Mouse (Mus musculus): ENCODE measurements around the gene Bcap31. TPM values are rescaled to one million over a fixed set of nuclear protein-coding genes. Genes with fewer than 3 reads are reported as not detected.

The Bcap31 gene
- polyA plus RNA-seq, 1 experiment: 52.2 TPM

- Histone ChIP-seq H3K4me3 (replicated peaks) (peak within 1 kb of the TSS; percentile 62), H3K27me3 (replicated peaks) (peaks cover 50% of the 10 kb centered on the region), H3K9me3 (peaks cover 11% of the 10 kb centered on the region; the same call in 1 of the 2 replicates), H3K4me1 (peaks cover 9% of the 10 kb centered on the region; the same call in 1 of the 2 replicates), H3K36me3 (replicated peaks; ENCODE audit: low read length) (no peaks in the 10 kb centered on the region)
- TF ChIP-seq FLI1 (IDR thresholded peaks at IDR 0.05; ENCODE audit: low read length) (no peak), GATA1 (IDR thresholded peaks at IDR 0.05; ENCODE audit: borderline replicate concordance, low read length) (no peak)
These were observed 56.2 kb downstream of the Bcap31 start, which contains the start of gene Pnck for GRCm38 (mm10) chrX:73659575-73660283. Pnck (minus strand) TSS chrX:73660117.

- Histone ChIP-seq H3K27me3 (replicated peaks) (peaks cover 53% of the 10 kb centered on the region), H3K36me3 (replicated peaks; ENCODE audit: low read length) (no peaks in the 10 kb centered on the region), H3K4me3 (replicated peaks) (no peak overlapping the region), H3K9me3 (peaks cover 11% of the 10 kb centered on the region; the same call in 1 of the 2 replicates), H3K4me1 (peaks cover 9% of the 10 kb centered on the region; the same call in 1 of the 2 replicates)
- TF ChIP-seq GATA1 (IDR thresholded peaks at IDR 0.05; ENCODE audit: borderline replicate concordance, low read length) (no peak), FLI1 (IDR thresholded peaks at IDR 0.05; ENCODE audit: low read length) (no peak)
These were observed 56.9 kb downstream of the Bcap31 start for GRCm38 (mm10) chrX:73658936-73659574.

GRCm38 (mm10) chrX:73658391-73658790 is 57.6 kb downstream of the Bcap31 start:
- H3K36me3 ChIP-seq (replicated peaks; ENCODE audit: low read length): no peaks in the 10 kb centered on the region
- H3K4me1 ChIP-seq: peaks cover 9% of the 10 kb centered on the region; the same call in 1 of the 2 replicates
- peaks cover 11% of the 10 kb centered on the region; the same call in 1 of the 2 replicates for H3K9me3 ChIP-seq
- H3K4me3 ChIP-seq (replicated peaks): no peak overlapping the region
- H3K27me3 ChIP-seq (replicated peaks): peaks cover 58% of the 10 kb centered on the region
- TF ChIP-seq FLI1 (IDR thresholded peaks at IDR 0.05; ENCODE audit: low read length) (no peak), GATA1 (IDR thresholded peaks at IDR 0.05; ENCODE audit: borderline replicate concordance, low read length) (no peak)

- no peak overlapping the region for H3K4me3 ChIP-seq (replicated peaks)
- H3K36me3 ChIP-seq (replicated peaks; ENCODE audit: low read length): no peaks in the 10 kb centered on the region
- no peaks in the 10 kb centered on the region for H3K9me3 ChIP-seq
- peaks cover 9% of the 10 kb centered on the region; the same call in 1 of the 2 replicates for H3K4me1 ChIP-seq
- peaks cover 55% of the 10 kb centered on the region for H3K27me3 ChIP-seq (replicated peaks)
- TF ChIP-seq FLI1 (IDR thresholded peaks at IDR 0.05; ENCODE audit: low read length): no peak
- no peak for TF ChIP-seq GATA1 (IDR thresholded peaks at IDR 0.05; ENCODE audit: borderline replicate concordance, low read length)
These were observed 60.4 kb downstream of the Bcap31 start for GRCm38 (mm10) chrX:73655529-73655928.

DNA sequence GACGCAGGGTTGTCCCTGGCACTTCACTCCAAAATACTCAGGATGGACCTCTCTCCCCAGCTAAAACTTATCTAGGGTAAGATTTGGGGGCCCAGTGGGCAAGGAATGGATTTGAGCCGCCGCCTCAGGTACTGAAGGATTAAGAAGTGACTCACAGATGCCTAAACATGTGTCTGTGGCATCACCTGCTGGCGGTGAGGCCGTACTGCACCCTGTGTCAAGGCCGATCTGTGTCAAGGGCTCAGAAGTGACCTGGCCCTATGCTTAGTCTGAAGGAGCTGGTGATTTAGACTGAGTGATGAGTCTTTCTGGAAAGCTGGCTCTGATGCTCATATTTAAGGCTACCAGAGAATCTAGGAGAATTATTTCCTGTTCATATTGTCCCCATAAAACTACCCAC is 61.8 kb downstream of the Bcap31 start:
- Histone ChIP-seq H3K9me3 (no peaks in the 10 kb centered on the region; the same call in 1 of the 2 replicates), H3K4me3 (replicated peaks) (no peak overlapping the region), H3K4me1 (peaks cover 6% of the 10 kb centered on the region; the same call in 1 of the 2 replicates), H3K36me3 (replicated peaks; ENCODE audit: low read length) (no peaks in the 10 kb centered on the region), H3K27me3 (replicated peaks) (peaks cover 44% of the 10 kb centered on the region)
- TF ChIP-seq FLI1 (IDR thresholded peaks at IDR 0.05; ENCODE audit: low read length) (no peak), GATA1 (IDR thresholded peaks at IDR 0.05; ENCODE audit: borderline replicate concordance, low read length) (no peak)

GRCm38 (mm10) chrX:73653392-73653791 is 62.6 kb downstream of the Bcap31 start:
- TF ChIP-seq GATA1 (IDR thresholded peaks at IDR 0.05; ENCODE audit: borderline replicate concordance, low read length) (no peak), FLI1 (IDR thresholded peaks at IDR 0.05; ENCODE audit: low read length) (no peak)

DNA sequence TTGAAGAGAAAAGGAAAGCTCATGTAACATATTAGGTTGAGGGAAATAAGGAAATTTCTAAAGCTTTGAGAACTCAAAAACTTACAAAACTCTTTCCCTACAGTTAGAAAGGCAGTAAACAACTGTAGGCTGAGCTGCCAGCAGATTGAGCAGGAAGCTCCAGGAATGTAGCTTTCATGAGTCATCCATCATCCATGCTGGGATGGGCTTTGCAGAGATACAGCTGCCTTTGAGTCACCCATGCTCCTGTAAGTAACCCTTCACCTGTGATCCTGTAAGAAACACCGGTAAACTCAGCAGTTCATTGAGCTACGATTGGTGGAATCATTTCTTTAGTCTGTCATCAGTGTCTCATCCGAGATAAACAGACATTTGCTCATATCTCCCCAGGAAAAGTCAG is 65.1 kb downstream of the Bcap31 start:
- peaks cover 22% of the 10 kb centered on the region for H3K27me3 ChIP-seq (replicated peaks)
- no peaks in the 10 kb centered on the region; the same call in 1 of the 2 replicates for H3K9me3 ChIP-seq
- H3K36me3 ChIP-seq (replicated peaks; ENCODE audit: low read length): no peaks in the 10 kb centered on the region
- no peak overlapping the region for H3K4me3 ChIP-seq (replicated peaks)
- H3K4me1 ChIP-seq: 0 out of 2 replicates have a peak, but pooled peaks cover 4% of the 10 kb centered on the region
- TF ChIP-seq FLI1 (IDR thresholded peaks at IDR 0.05; ENCODE audit: low read length): no peak
- TF ChIP-seq GATA1 (IDR thresholded peaks at IDR 0.05; ENCODE audit: borderline replicate concordance, low read length): no peak

More at GRCm38 (mm10) chrX:73653392-73653791, 62.6 kb downstream of the Bcap31 start:
- Histone ChIP-seq H3K36me3 (replicated peaks; ENCODE audit: low read length) (no peaks in the 10 kb centered on the region), H3K4me3 (replicated peaks) (no peak overlapping the region), H3K27me3 (replicated peaks) (peaks cover 39% of the 10 kb centered on the region), H3K4me1 (0 out of 2 replicates have a peak, but pooled peaks cover 6% of the 10 kb centered on the region), H3K9me3 (no peaks in the 10 kb centered on the region; the same call in 1 of the 2 replicates)

DNA sequence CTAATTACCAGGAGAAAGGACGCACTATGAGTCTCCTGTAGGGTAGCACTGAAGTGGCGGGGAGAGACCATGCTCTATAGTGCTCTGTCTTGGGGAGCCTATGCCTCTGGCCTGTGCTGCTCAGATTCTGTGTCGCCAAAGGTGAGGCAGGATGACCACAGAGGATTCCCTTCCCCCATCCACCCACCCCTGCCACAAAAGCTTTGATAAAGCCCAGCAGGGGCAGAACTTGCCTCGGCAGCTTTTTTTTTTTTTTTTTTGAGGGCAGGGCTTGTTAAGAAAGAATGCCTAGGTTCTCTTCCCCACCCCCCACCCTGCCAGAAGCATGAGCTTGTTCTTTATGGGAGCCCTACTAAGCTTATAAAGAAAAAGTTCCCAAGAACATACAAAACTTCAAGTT is 70.9 kb downstream of the Bcap31 start:
- TF ChIP-seq GATA1 (IDR thresholded peaks at IDR 0.05; ENCODE audit: borderline replicate concordance, low read length): no peak
- TF ChIP-seq FLI1 (IDR thresholded peaks at IDR 0.05; ENCODE audit: low read length): no peak
- no peaks in the 10 kb centered on the region for H3K36me3 ChIP-seq (replicated peaks; ENCODE audit: low read length)
- no peak overlapping the region for H3K4me3 ChIP-seq (replicated peaks)
- H3K27me3 ChIP-seq (replicated peaks): peaks cover 48% of the 10 kb centered on the region
- H3K4me1 ChIP-seq: peaks cover 2% of the 10 kb centered on the region; the same call in 1 of the 2 replicates
- H3K9me3 ChIP-seq: peaks cover 6% of the 10 kb centered on the region; the same call in 1 of the 2 replicates

DNA sequence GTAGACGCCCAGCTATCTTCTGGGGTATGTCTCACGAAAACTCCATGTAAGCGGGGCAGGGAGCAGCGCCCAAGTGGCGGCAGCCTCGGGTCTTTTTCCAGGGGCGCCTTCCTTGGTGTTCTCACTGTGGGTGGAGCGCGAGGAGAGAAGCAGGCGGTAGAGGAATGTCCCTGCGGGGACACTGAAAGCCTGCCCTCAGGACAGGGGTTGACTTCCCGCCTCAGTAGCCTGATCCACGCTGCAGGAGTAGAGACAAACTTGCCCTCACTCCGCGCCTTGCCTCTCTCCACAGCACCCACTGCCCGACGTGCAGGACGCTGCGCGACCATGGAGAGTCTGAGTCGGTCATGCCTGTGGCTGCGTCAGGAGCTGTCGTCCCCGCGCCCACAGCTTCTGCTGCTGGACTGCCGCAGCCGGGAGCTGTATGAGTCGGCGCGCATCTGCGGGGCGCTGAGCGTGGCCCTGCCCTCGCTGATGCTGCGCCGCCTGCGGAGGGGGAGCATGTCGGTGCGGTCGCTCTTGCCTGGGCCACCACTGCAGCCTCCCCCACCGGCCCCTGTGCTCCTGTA is 76.0 kb downstream of the Bcap31 start:
- Histone ChIP-seq H3K27me3 (replicated peaks) (peaks cover 94% of the 10 kb centered on the region), H3K36me3 (replicated peaks; ENCODE audit: low read length) (no peaks in the 10 kb centered on the region), H3K4me1 (peaks cover 26% of the 10 kb centered on the region), H3K4me3 (replicated peaks) (peak overlapping the region; percentile 88), H3K9me3 (peaks cover 14% of the 10 kb centered on the region; the same call in 1 of the 2 replicates)
- TF ChIP-seq FLI1 (IDR thresholded peaks at IDR 0.05; ENCODE audit: low read length) (no peak), GATA1 (IDR thresholded peaks at IDR 0.05; ENCODE audit: borderline replicate concordance, low read length) (no peak)

All from megakaryocyte, embryonic 14.5 days (primary cell).